Mouse (Mus musculus) E14TG2a.4 (cell line): ENCODE results near the gene Cacna1f.

Experiments
- H3K27me3 ChIP-seq: 2 replicates; pipeline ENCODE4 v1.6.1; 2014; ENCODE audit warnings: low read length, control low read depth; ENCODE audit not compliant: insufficient read depth
- H3K36me3 ChIP-seq: 2 replicates; pipeline ENCODE4 v1.6.1; 2014; ENCODE audit warnings: low read length, control low read depth; ENCODE audit not compliant: insufficient read depth
- H3K4me1 ChIP-seq: replicated peaks from 2 replicates; pipeline ENCODE4 v1.6.1; 2014; ENCODE audit warnings: low read depth, low read length, control low read depth
- H3K4me3 ChIP-seq: replicated peaks from 2 replicates; pipeline ENCODE4 v1.5.1; 2014; ENCODE audit warnings: mild to moderate bottlenecking, low read length
- H3K9me3 ChIP-seq: 2 replicates; pipeline ENCODE4 v1.6.1; 2014; ENCODE audit warnings: low read length, control low read depth
- CTCF ChIP-seq: conservative IDR thresholded peaks from 2 replicates; pipeline ENCODE4 v1.5.1; 2014; ENCODE audit warnings: low read length
- NANOG ChIP-seq: IDR thresholded peaks from 2 replicates; pipeline ENCODE4 v1.6.1; 2014; ENCODE audit warnings: borderline replicate concordance, low read length, mixed read lengths
- POU5F1 ChIP-seq: IDR thresholded peaks from 2 replicates; pipeline ENCODE4 v1.6.1; 2014; ENCODE audit warnings: low read length, borderline replicate concordance

Gene Cacna1f

GRCm38 (mm10) chrX:7639536-7640325 is 32.8 kb downstream of the Cacna1f start:
- H3K36me3 ChIP-seq = no peaks in the 10 kb centered on the region
- TF ChIP-seq NANOG (no peak), POU5F1 (no peak), CTCF (no peak)
- H3K27me3 ChIP-seq = peaks cover 34% of the 10 kb centered on the region
- H3K4me1 ChIP-seq = peaks cover 32% of the 10 kb centered on the region
- no peak overlapping the region for H3K4me3 ChIP-seq
- no peaks in the 10 kb centered on the region for H3K9me3 ChIP-seq

GRCm38 (mm10) chrX:7640785-7641184 is 33.9 kb downstream of the Cacna1f start:
- H3K36me3 ChIP-seq = no peaks in the 10 kb centered on the region
- peaks cover 34% of the 10 kb centered on the region for H3K27me3 ChIP-seq
- peaks cover 36% of the 10 kb centered on the region for H3K4me1 ChIP-seq
- no peaks in the 10 kb centered on the region for H3K9me3 ChIP-seq
- TF ChIP-seq NANOG (no peak), CTCF (no peak), POU5F1 (no peak)
- no peak overlapping the region for H3K4me3 ChIP-seq

GRCm38 (mm10) chrX:7645349-7645748 is 38.5 kb downstream of the Cacna1f start:
- Histone ChIP-seq H3K4me3 (no peak overlapping the region), H3K36me3 (no peaks in the 10 kb centered on the region), H3K27me3 (peaks cover 21% of the 10 kb centered on the region), H3K4me1 (peaks cover 16% of the 10 kb centered on the region), H3K9me3 (no peaks in the 10 kb centered on the region)
- TF ChIP-seq CTCF = peak; percentile 44
- TF ChIP-seq NANOG = no peak

- TF ChIP-seq CTCF (no peak), POU5F1 (no peak), NANOG (no peak)
- H3K4me1 ChIP-seq = peaks cover 31% of the 10 kb centered on the region
- peak overlapping the region; percentile 80 for H3K4me3 ChIP-seq
- H3K27me3 ChIP-seq = 0 out of 2 replicates have a peak, but pooled peaks cover 5% of the 10 kb centered on the region
- H3K36me3 ChIP-seq = no peaks in the 10 kb centered on the region
- no peaks in the 10 kb centered on the region for H3K9me3 ChIP-seq
Observed at GRCm38 (mm10) chrX:7648671-7649304, 41.9 kb downstream of the Cacna1f start.

GRCm38 (mm10) chrX:7657221-7657639 is 50.3 kb downstream of the Cacna1f start, which contains the start of gene Prickle3:
Prickle3 (plus strand) TSS chrX:7657260.
- TF ChIP-seq CTCF (no peak), POU5F1 (no peak), NANOG (no peak)

GRCm38 (mm10) chrX:7658031-7658784 is 51.3 kb downstream of the Cacna1f start:
- Histone ChIP-seq H3K36me3 (peaks cover under 1% of the 10 kb centered on the region; the same call in 1 of the 2 replicates), H3K27me3 (no peaks in the 10 kb centered on the region), H3K4me1 (peaks cover 25% of the 10 kb centered on the region), H3K9me3 (no peaks in the 10 kb centered on the region), H3K4me3 (peak overlapping the region; percentile 69)
- TF ChIP-seq NANOG (no peak), CTCF (no peak), POU5F1 (no peak)

More at GRCm38 (mm10) chrX:7657221-7657639, 50.3 kb downstream of the Cacna1f start, which contains the start of gene Prickle3:
- H3K36me3 ChIP-seq = no peaks in the 10 kb centered on the region
- H3K4me3 ChIP-seq = peak within 1 kb of the TSS; percentile 69
- peaks cover 35% of the 10 kb centered on the region for H3K4me1 ChIP-seq
- no peaks in the 10 kb centered on the region for H3K9me3 ChIP-seq
- H3K27me3 ChIP-seq = no peaks in the 10 kb centered on the region

- H3K36me3 ChIP-seq = peaks cover 3% of the 10 kb centered on the region; the same call in 1 of the 2 replicates
- H3K9me3 ChIP-seq = no peaks in the 10 kb centered on the region
- no peak for TF ChIP-seq CTCF
- peak overlapping the region; percentile 69 for H3K4me3 ChIP-seq
- peaks cover 22% of the 10 kb centered on the region for H3K4me1 ChIP-seq
- no peaks in the 10 kb centered on the region for H3K27me3 ChIP-seq
Observed at GRCm38 (mm10) chrX:7658785-7659589, 52.1 kb downstream of the Cacna1f start.

- Histone ChIP-seq H3K9me3 (no peaks in the 10 kb centered on the region), H3K4me1 (peaks cover 38% of the 10 kb centered on the region), H3K4me3 (no peak overlapping the region), H3K36me3 (peaks cover 3% of the 10 kb centered on the region; the same call in 1 of the 2 replicates), H3K27me3 (no peaks in the 10 kb centered on the region)
- TF ChIP-seq CTCF (no peak), POU5F1 (no peak), NANOG (no peak)
Observed at GRCm38 (mm10) chrX:7661086-7661485, 54.2 kb downstream of the Cacna1f start.
